Mouse (Mus musculus): ENCODE results near the gene Zfp423. TPM values are rescaled to one million over a fixed set of nuclear protein-coding genes. Genes with fewer than 3 reads are reported as not detected.

Zfp423 gene
- polyA plus RNA-seq, 1 experiment, result 31.1 TPM

DNA sequence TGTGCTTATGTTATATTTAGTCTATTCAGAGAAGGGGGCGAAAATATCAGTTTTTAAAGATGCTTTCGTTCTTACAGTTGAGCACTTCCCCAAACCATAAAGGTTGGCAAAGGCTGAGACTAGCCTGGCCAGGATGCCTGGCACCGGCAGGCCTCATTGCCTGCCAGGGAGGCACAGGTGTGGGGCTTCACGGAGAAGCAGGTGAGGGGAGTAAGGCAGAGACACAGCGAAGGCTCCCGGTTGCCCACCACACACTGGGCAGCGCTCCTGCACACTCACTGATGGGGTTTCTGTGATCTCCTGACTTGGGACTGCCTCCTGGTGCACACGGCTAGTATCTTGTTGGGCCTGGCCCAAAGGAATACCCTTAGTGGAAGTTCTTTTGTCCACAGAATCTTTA is 294.1 kb downstream of the Zfp423 start:
- no peak for DNase-seq (ENCODE audit: low read depth)

DNA sequence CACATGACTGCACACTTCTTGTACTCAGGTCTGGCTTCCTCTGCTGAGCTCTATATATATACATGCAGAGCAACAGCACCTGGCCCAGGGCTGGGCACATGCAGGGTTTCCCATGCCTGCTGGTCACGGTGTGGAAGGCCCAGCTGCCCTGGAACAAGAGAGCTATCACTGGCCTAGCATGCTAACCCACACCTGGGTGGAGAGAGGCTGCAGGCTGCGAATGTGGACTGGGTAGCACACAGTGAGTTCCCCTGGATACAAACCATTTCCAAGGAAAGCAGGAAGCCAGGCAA is 295.2 kb downstream of the Zfp423 start:
- DNase-seq (ENCODE audit: low read depth), result no peak

DNA sequence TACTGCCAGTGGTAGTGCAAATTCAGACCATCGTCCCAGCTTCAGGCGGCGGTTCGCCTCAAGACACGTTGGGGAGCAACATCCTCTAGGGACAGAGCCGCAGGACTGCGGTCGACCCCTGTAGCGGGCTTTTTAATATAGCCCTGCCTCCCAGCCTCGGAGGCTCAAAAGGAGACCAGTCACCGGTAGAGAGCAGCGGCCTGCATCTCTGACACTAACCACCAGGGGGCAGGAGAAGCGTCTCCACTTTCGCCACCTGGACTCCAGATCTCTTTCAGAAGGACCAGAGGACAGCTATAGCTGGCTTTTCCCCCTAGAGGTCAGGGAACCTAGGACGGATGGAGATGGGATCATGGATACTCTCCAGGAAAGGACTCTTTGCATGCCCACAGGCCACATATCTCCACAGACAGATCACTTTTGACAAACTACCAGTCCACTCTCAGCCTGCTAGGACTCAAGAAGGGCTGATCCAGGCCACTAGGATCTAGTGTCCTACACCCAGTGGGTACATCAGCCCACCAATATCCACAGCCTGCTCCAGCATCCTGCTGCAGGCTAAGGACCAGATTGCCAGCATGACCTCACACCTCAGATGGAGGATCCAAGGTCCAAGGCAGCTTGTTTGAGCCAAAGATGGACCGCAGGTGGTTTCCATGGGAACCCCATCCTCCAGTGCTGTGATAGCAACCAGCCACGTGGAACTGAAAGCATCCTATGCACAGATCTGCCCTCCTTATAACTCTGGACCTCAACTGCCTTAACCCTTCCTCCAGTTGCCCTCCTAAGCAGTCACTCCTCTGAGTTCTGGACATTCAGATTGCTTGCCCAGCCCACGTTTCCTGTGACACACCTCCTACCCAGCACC is 295.8 kb downstream of the Zfp423 start:
- DNase-seq (ENCODE audit: low read depth), result no peak

DNA sequence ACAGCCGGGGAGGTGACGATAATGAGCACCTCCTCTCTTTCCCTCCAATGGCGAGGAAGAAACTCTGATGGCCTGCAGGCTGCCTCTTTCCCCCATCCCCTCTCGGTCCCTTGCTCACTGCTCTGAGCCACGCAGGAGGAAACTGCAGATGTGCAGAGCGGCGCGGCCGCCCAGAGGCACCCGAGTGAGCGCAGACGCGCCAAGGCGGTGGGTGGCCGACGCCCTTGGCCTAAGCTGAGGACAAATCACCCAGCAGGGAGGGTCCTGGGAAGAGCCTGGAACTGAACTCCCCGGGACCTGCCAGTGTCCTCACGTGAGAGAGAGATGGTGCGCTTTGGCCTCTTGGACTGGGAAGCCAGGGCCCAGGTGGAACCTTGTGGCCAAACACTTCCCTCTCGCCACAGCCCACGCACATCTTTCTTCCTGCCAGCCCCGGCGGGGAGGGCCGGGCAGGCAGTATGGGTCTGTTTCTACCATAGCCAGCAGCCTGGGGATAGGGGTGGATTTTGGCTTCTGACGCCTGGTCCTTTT is 296.5 kb downstream of the Zfp423 start:
- DNase-seq (ENCODE audit: low read depth), result no peak

DNA sequence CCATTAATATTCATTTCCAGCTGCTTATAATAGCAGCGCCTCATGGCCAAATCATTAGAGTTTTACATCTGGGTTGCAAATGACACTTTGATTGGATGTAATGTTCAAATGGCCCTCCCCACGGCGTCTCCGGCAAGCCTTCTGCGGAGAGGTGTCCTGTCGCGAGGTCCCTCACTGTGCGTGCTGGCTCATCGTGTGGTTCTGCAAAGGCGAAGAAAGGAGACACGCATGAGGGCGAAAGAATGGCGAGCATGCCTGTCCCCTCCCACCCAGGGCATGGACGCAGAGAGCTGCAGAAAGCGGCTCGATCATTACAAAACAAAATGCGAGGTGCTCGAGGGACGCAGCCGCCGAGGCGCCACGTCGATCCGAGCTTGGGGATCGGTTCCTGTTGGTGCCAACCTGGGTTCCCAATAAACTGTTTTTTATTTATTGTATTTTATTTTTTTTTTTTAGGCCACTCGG is 297.1 kb downstream of the Zfp423 start:
- DNase-seq (ENCODE audit: low read depth), result no peak

DNA sequence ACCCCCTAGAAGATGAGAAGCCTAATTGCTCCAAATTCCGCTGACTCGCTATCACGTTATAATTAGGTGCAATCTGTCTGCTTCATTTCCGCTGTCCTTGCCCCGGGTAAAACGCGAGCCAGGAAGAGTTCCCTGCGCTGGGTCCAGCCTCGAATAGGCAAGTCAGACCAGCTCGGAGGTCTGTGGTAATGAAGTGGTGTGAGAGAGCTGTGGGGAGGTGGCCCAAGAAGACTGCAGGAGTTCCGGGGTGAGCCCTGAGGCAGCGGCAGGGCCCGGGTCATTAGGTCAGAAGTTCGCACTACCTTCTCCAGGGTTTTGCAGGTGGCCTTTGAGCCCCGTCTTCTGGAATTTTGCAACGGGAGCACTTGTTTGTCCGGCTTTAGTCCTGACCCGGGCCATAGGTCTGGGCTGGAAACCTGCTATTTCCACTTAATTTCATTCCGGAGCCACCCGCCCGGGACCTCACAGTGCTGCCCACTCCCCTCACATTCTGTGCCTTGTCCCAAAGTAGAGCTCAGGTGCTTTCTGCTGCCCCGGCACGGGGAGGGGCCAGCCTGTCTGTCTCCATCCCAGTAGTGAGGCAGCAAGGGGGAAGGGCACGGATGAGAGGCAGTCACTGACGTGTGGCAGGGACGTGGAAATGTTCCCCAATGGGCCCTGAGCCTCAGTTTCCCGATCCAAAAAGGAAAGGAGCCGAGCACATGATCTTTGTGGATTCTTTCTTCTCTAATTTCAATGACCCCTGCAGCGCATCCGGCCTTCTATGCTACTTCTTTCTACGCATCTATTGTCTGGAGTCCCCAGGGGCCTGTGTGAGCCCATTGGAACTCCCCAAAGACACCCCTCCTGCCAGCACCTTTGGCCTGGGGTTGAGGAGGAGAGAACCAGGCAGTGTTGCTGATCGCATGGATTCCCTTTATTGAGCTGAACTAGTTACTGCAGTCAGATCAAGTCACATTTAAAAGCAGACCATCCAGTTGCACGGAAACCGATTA is 298.2 kb downstream of the Zfp423 start:
- no peak for DNase-seq (ENCODE audit: low read depth)

DNA sequence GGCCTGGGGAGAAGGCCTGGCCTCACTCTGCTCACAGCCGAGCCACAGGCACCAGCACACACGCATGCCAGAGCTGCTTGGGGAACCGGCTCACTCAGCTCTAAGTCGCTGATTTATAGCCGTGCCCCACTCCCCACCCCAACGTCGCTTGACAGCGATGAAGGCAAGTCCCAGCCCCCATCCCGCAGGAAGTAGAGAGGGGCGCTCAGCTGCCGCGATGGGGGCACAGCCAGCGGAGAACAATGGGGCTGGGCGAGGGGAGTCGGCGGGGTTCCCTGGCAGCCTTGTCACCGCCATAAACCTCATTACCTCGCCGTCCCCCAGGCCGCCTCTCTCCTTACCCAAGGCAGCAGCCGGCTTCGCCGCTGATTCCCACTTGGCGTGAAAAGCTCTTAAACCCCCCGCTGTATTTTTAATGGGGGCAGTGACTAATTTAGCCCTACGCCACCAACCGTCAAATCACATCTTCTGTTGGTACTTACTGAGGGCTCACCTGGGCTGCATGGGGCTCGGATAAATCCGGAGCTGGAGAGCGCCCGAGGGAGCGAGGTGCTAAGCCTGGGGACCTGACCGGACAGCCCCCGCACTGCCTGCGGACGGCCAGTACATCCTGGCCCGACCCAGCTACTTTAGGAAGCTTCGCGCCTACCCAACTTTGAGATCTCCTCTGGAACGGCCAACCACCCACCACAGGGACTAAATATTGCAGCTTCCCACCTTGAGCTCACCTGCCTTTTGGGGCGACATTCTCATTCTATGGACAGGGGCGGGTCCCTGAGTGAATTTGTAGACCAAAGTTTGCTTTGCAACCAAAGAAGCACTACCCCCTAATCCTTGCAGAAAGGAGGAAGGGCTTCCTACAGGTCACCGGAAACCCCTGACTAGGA is 299.1 kb downstream of the Zfp423 start:
- DNase-seq (ENCODE audit: low read depth), result no peak

DNA sequence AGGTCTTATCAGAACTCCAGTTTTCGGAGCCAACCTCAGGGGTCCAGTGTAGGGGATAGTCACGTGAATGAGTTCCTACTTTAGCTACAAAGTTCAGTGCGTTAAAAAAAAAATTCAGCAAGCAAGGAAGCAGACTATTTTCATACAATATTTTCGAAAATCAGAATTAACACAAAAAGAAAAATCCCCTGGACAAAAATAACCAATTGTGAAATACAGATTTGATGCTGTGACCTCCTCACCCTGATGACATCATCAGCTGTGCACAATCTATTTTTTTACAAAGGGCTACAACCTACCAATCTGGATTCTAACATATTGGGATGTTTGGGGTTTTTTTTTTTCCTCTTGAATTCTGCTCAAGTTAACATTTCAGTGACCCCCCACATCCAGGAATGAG is 301.9 kb downstream of the Zfp423 start:
- no peak for DNase-seq (ENCODE audit: low read depth)

DNA sequence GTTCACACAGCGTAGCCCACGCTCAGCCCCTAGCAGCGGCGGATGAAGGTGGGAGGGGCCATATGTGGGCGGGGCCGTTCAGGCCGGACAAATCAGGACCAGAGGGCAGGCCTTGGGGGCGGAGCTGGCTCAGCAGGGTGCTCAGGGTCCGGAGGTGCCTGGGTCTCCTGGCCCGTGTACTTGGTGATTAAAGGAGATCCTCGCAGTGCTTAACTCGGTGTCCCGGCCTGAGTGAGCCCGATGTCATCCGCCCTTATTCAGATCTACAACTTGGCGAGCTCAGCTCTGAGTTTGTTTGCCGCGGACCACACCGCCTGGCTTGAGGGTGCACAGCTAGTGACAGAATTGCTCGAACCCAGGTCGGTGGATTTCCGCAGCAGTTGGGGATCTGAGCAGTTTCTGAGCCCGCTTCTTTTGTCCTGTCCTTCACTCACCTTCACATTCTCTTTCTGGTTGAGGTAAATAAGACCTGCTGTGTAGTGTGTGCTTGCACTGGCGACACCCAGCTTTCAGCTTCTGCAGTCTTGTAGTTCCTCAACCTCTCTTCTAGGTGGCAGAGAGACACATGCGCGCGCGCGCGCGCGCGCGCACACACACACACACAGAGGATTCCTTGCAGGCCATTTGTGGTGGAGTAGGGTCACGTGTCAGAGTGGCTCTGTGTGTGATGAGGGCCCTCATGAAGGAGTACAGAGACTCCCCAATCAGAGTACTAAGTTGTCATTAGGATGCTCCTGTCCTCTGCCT is 302.7 kb downstream of the Zfp423 start:
- DNase-seq (ENCODE audit: low read depth), result no peak

DNA sequence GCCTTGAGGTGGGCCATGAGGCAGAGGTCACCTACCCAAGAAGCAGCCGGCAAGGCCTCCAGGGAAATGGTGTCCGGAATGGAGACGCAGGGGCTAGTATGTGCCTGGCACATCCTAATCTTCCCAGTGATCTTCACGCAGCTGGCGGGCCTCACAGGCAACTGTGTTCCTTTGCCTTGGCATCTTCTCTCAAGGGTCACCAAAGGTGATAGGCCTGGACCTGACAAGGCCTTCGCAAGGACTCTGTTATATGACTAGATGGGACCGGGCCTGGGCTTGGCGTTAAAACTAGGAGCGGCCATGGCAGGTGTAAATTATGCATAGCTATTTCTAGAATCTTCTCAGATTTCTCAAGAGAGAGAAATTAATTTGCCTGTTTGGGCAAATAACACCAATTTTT is 303.4 kb downstream of the Zfp423 start:
- DNase-seq (ENCODE audit: low read depth), result no peak

DNA sequence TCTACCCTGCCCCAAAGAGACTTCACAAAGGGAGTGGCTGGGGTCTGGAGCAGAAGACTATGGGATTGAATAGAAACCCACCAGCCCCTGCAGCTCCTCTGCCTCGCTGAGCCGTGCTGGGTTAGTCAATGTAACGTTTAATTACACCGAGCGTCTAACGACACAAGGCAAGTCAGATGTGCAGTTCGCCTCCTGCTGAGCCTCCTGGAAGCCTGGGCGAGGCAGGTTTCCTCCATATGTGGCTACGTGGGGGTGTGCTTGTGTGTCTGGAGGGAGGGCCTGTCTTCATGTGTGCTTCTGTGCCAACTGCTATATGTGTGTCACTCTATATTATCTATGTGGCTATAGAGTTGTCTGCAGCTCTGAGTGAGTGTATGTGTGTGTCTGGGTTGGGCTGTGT is 311.6 kb downstream of the Zfp423 start:
- no peak for DNase-seq (ENCODE audit: low read depth)

DNA sequence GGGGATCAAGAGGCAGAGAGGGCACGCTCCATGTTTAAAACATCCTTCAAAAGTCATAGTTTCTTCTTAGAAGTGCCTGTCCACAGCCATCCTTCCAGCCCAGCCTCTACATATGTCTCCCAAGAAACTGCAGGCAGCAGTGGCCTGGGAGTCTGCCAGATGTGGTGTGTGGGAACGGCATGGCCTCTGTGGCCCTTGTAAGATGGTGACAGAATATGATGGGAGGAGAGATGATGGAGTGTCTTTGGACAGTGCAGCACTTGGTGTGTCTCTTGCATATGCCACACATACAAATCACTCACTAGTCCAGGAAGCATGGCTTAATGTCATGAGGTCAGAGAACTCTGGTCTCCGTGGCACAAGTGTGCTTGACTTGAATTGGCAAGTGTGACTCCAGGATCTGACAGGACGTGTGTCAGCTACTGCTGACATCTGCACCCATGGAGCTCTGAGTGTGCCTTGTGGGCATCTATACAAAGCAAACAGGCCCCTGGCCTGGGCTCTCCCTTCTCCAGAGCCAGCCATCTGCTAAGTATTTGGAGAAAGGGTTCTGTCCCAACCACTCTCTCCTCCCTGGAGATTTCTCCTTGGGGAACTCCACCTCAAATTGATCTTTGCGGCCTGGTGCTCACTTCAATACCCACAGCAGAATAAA is 313.4 kb downstream of the Zfp423 start:
- no peak for DNase-seq (ENCODE audit: low read depth)

DNA sequence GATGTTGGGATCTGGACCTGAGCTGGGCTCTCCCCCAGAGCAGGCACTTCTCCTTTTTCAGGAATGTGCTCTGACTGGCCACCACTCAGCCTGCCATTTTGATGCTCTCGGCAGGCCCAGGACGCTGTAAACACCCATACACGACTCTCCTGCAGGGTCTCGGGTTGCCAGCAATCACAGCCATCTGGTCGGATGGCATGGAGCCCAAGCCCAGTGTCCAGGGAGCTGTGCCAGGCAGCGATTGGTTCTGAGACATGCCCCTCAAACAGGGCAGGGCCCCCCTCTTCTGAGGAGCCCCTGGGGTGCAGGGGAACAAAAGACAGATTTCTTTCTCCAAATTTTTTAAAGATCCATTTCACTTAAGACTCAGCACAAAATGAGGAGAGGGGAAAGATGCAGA is 314.0 kb downstream of the Zfp423 start:
- no peak for DNase-seq (ENCODE audit: low read depth)

DNA sequence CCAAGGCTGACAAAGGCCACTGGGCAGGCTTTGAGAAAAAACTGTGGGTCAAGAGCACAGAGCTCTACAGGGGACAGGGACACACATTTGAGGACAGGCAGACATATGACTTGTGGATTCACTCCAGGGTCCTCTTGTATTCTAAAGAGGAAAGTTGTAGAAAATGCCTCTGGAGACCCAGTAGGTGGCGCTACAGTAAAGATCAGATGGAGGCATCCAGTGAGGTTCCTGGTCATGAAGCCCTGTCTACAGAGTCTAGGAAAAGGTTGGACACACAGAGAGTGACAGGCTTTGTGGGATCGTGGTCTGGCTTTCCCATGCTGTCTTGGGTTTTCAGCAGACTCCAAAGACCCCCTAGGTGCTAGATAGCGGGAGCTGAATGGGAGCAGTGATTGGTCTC is 318.5 kb downstream of the Zfp423 start:
- no peak for DNase-seq (ENCODE audit: low read depth)

DNA sequence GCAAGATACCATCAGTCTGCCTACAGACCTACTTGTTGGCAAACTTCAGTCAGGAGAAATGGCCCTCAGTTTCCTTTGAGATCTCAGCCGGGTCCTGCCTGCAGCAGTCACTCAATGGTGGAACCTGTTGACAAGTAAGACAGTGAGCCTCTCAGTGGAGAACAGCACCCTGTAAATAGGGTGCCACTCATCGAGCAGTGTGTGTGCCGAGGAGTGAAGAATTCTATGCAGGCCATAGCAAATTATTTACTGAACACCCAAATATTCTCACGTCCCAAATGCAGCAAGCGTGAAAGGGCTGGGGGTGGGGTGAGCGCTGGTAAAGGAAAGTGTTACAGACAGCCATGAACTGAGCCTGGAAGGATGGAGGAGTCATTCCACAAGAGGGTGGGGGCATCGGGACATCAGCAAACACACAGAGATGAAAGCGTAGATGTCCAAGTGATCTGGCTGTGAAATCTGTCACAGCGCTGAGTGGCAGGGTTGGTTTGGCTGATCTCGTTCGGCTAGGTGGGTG is 323.1 kb downstream of the Zfp423 start:
- no peak for DNase-seq (ENCODE audit: low read depth)

DNA sequence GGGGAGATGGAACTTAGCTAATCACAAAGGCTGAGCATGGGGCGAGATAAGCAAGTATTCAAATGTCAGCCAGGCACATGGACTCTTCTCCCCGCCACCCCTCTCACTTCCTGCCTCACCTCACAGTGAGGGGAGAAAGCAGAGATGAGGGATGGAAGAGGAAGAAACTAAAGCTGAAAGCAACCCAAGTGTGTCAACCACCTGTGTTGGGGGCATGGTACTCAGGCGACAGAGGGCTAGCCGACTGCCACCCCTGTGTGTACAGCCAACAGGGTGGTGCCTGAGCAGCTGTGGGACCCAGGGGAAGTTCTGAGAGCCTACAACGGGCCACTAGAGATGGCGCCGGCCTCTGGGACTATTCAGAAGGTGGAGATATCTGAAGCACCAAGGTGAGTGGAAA is 327.6 kb downstream of the Zfp423 start:
- DNase-seq (ENCODE audit: low read depth), result no peak

DNA sequence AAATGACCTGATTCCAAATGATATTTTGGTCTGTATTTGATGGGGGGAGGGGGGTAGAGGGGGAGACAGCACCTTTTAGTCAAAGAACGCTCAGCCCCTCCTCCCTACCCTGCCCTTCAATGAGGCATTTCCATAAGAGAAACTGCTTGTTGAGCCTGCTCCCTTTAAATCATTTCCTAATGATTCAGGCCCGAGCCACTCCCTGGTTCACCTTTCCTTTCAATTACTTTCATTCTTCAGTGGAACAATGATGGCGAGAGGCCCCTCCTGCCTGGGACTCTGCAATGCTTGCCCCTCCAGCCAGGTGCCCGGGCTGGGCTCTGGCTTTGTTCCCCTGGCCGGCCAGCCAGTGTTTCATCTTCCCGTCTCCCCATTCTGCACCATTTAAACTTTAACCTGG is 329.7 kb downstream of the Zfp423 start:
- DNase-seq (ENCODE audit: low read depth), result no peak

DNA sequence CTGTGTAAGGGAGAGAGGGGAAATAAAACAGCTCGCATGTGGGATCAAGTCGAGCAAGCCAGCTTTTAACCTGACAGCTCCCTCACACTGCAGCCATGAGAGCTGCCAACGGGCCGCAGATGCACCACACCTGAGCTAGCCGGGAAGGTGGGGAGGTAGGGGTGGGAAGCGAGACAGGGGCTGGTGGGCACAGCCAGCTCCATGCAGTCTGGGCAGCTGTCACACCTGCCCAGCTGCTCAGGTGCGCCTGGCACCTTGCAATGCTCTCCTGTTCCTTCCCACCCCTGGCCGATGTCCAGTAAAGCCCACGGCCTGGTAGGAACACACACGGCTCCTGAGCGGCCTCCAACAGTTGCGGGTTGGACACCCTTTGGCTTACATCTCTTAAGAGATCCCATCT is 338.2 kb downstream of the Zfp423 start:
- DNase-seq (ENCODE audit: low read depth), result no peak

DNA sequence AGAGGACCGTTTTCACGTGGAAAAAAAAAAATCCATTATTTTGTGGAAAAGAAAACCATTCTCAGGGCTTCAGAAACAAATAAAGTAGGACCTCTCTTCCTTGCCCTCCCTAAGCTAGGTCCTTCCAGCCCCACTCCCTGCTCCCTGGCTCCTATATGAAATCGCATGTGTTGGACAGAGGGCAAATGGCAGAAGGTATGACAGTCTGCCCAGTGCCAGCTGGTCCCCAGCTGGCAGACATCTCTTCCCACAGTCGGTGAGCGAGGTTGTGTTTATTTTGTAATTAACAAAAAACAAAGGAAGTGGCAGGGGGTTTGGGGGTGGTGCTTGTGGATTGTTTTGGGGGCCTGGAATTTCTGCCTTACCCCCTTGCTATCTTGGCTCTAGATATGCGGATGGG is 339.2 kb downstream of the Zfp423 start:
- no peak for DNase-seq (ENCODE audit: low read depth)

DNA sequence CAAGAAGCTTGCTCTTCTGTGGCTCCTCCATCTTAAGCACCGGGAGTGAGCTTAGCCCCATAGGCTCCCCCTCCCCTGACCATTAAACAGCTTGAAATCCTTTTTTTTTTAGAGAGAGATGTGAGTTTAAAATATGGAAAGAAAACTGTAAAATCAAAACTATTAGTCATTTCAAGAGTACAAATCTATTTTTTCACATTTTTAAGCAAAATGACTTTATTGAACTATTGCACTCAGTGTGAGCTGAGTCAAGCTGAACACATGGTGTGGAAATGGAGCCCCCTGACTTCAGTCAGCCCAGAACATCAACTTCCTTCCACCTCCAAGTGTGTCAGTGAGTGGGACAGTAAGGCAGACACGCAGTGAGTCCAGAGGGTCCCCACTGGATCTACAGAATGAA is 339.9 kb downstream of the Zfp423 start:
- DNase-seq (ENCODE audit: low read depth), result no peak

Measured in gonadal fat pad, adult 2 months (tissue).